Mouse (Mus musculus) spleen, adult 2 months (tissue): ENCODE results near the gene Fam189b.

Source experiments
- CTCF ChIP-seq: fragments of 200-500 bp; IDR thresholded peaks from 2 replicates; pipeline ENCODE4 v1.5.1; 2011; ENCODE audit warnings: mild to moderate bottlenecking, inconsistent platforms; ENCODE audit not compliant: insufficient read depth, insufficient read length, insufficient replicate concordance; ENCODE audit errors: extremely low read depth
- POLR2A ChIP-seq: fragments of 200-500 bp; IDR thresholded peaks from 2 replicates; pipeline ENCODE4 v1.6.1; 2011; ENCODE audit warnings: low read depth, low read length, inconsistent platforms

- TF ChIP-seq CTCF (peak; percentile 19; the same call in 1 of the 2 replicates), POLR2A (peak; percentile 79)
Measured at GRCm38 (mm10) chr3:89195979-89196877, 13.3 kb downstream of the Fam189b start.
